Mouse (Mus musculus): Measurements from ENCODE around the gene Olfr173. TPM values are rescaled to one million over a fixed set of nuclear protein-coding genes. Genes with fewer than 3 reads are reported as not detected.

Olfr173 gene
- not detected in 2 replicates for total RNA-seq (2017)

- no peak for ATAC-seq (ENCODE audit: extremely low read depth, insufficient number of reproducible peaks, low FRiP score, poor library complexity, severe bottlenecking)
Measured at GRCm38 (mm10) chr16:58800168-58800567, at the start of gene Olfr173. Gene Olfr173, minus strand, starts transcription at chr16:58800268.

- ATAC-seq (ENCODE audit: extremely low read depth, insufficient number of reproducible peaks, low FRiP score, poor library complexity, severe bottlenecking) = no peak
Measured at GRCm38 (mm10) chr16:58826732-58827319, 26.8 kb upstream of the Olfr173 start, which contains the start of gene Olfr175-ps1. Gene Olfr175-ps1, minus strand, starts transcription at chr16:58826782.

- no peak for ATAC-seq (ENCODE audit: extremely low read depth, insufficient number of reproducible peaks, low FRiP score, poor library complexity, severe bottlenecking)
Measured at GRCm38 (mm10) chr16:58763076-58763475, 37.0 kb downstream of the Olfr173 start, which contains the start of gene Olfr172. Gene Olfr172, minus strand, starts transcription at chr16:58763176.

- ATAC-seq (ENCODE audit: extremely low read depth, insufficient number of reproducible peaks, low FRiP score, poor library complexity, severe bottlenecking) = no peak
Measured at GRCm38 (mm10) chr16:58756191-58756590, 43.9 kb downstream of the Olfr173 start.

- ATAC-seq (ENCODE audit: extremely low read depth, insufficient number of reproducible peaks, low FRiP score, poor library complexity, severe bottlenecking) = peak; percentile 48; the same call in 1 of the 2 replicates
Measured at GRCm38 (mm10) chr16:58751314-58751713, 48.8 kb downstream of the Olfr173 start.

- ATAC-seq (ENCODE audit: extremely low read depth, insufficient number of reproducible peaks, low FRiP score, poor library complexity, severe bottlenecking) = no peak
Measured at GRCm38 (mm10) chr16:58746715-58747114, 53.4 kb downstream of the Olfr173 start.

Other genes with a start within 250 kb of the Olfr173 start
- not detected in 2 replicates for gene Gm813, start 183.3 kb downstream of the Olfr173 start, total RNA-seq (2017)
- not detected in 2 replicates for gene E330017A01Rik, start 161.5 kb downstream of the Olfr173 start, total RNA-seq (2017)
- 13.8 and 14.4 TPM in 2 replicates for gene Cpox, start 130.0 kb downstream of the Olfr173 start, total RNA-seq (2017)
- 0.23 and 0.86 TPM in 2 replicates for gene Gpr15, start 81.2 kb downstream of the Olfr173 start, total RNA-seq (2017)
- 29.8 and 30.6 TPM in 2 replicates for gene Cldnd1, start 72.4 kb downstream of the Olfr173 start, total RNA-seq (2017)
- gene Olfr172, start 37.1 kb downstream of the Olfr173 start, total RNA-seq (2017) = not detected in 2 replicates
- gene Olfr175-ps1, start 26.5 kb upstream of the Olfr173 start, total RNA-seq (2017) = not detected in 2 replicates
- 0.25 TPM in 1 of 2 replicates, not detected in the other for gene Olfr177, start 74.5 kb upstream of the Olfr173 start, total RNA-seq (2017)
- not detected in 2 replicates for gene Olfr178, start 91.8 kb upstream of the Olfr173 start, total RNA-seq (2017)
- gene Olfr181, start 128.5 kb upstream of the Olfr173 start, total RNA-seq (2017) = not detected in 2 replicates
- gene Olfr180, start 129.1 kb upstream of the Olfr173 start, total RNA-seq (2017) = not detected in 2 replicates
- gene Olfr183, start 195.1 kb upstream of the Olfr173 start, total RNA-seq (2017) = not detected in 2 replicates
- not detected in 2 replicates for gene Olfr186, start 230.0 kb upstream of the Olfr173 start, total RNA-seq (2017)
- gene Olfr187, start 239.5 kb upstream of the Olfr173 start, total RNA-seq (2017) = not detected in 2 replicates

Data from neutrophil, adult 5-6 weeks (primary cell).